Mouse (Mus musculus): ENCODE data around the gene Frk. TPM values are rescaled to one million over a fixed set of nuclear protein-coding genes. Genes with fewer than 3 reads are reported as not detected.

The Frk gene
- polyA plus RNA-seq, 1 experiment from 2014 or later = 20.8 TPM

DNA sequence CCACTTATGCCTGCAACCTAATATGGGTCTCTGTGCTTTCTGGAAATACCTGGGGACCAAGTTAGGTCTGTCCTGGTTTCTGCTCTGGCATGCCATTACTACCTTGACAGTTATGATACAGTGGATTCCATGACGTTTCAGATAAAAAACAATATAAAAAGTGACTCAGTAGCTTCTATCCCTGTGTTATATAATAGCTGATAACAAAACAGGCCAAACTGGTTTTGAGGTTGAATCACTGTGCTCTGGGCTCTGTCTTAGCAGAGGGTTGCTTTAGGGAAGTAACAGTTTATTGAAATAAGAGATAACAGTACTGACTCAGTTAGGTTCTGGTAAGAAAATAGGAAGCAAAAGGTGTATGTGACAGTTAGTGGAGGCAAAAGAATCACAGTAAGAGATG, 25.4 kb downstream of the Frk start:
- Histone ChIP-seq H3K9me3 (ENCODE audit: low read length) (no peaks in the 10 kb centered on the region), H3K27ac (ENCODE audit: low read length) (no peak overlapping the region), H3K36me3 (ENCODE audit: insufficient read depth, low read length) (no peaks in the 10 kb centered on the region), H3K4me3 (ENCODE audit: low read length) (no peak overlapping the region), H3K9ac (replicated peaks; ENCODE audit: low read length) (no peak overlapping the region), H3K4me1 (ENCODE audit: insufficient read depth, low read length) (peaks cover 12% of the 10 kb centered on the region), H3K27me3 (ENCODE audit: insufficient read depth, low read length) (no peaks in the 10 kb centered on the region), H3K4me2 (replicated peaks; ENCODE audit: low read depth, low read length) (no peak overlapping the region)
- 60% methylated on average over 1 of the region's 1 CpGs for WGBS
- ATAC-seq (ENCODE audit: low FRiP score, low TSS enrichment) = no peak

DNA sequence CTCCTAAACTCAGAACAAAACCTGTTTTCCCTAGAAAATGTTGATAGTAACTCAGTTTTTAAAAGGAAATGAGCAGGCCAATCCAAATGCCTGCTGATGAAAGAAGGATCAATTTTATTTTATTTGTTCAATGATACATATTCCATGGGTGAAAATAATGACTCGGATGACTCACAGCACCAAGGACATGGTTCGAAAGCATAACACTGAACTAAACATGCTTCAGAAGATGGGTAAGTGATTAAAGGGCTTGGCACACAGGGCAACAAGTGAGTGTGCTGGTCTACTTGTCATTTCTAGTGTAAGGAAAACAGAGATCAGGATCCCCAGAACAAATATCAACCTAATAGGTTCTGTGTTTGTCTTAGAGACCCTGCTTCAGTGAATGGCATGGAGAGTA, 26.1 kb downstream of the Frk start:
- H3K36me3 ChIP-seq (ENCODE audit: insufficient read depth, low read length) = no peaks in the 10 kb centered on the region
- peaks cover 14% of the 10 kb centered on the region for H3K4me1 ChIP-seq (ENCODE audit: insufficient read depth, low read length)
- no peak overlapping the region for H3K9ac ChIP-seq (replicated peaks; ENCODE audit: low read length)
- ATAC-seq (ENCODE audit: low FRiP score, low TSS enrichment) = no peak
- no peaks in the 10 kb centered on the region for H3K27me3 ChIP-seq (ENCODE audit: insufficient read depth, low read length)
- no peak overlapping the region for H3K4me2 ChIP-seq (replicated peaks; ENCODE audit: low read depth, low read length)
- WGBS = 95% methylated on average over 2 of the region's 2 CpGs
- H3K27ac ChIP-seq (ENCODE audit: low read length) = no peak overlapping the region
- H3K4me3 ChIP-seq (ENCODE audit: low read length) = no peak overlapping the region
- H3K9me3 ChIP-seq (ENCODE audit: low read length) = no peaks in the 10 kb centered on the region

DNA sequence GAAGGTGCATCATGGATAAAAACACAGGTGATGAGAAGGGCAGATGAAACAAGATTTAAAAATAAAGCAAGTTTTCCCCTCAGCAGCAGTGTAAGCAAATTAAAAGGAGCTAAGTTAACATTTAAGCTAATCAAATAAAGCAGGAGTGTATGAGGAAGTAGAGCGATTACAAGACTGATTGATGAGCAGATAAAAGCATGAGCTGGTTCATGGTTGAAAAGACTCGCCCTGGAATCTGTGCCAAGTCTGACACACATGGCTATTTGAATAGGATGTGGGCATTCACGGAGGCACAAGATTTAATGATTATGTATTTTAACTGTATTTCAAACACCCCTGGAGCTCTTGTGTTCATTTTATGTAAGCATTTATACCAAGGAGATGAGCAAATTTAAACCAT, 28.0 kb downstream of the Frk start:
- no peaks in the 10 kb centered on the region for H3K36me3 ChIP-seq (ENCODE audit: insufficient read depth, low read length)
- H3K27ac ChIP-seq (ENCODE audit: low read length) = no peak overlapping the region
- no peak overlapping the region for H3K9ac ChIP-seq (replicated peaks; ENCODE audit: low read length)
- no peak overlapping the region for H3K4me3 ChIP-seq (ENCODE audit: low read length)
- no peak overlapping the region for H3K4me2 ChIP-seq (replicated peaks; ENCODE audit: low read depth, low read length)
- WGBS = 57% methylated on average over 3 of the region's 3 CpGs
- ATAC-seq (ENCODE audit: low FRiP score, low TSS enrichment) = no peak
- H3K4me1 ChIP-seq (ENCODE audit: insufficient read depth, low read length) = peaks cover 15% of the 10 kb centered on the region
- no peaks in the 10 kb centered on the region for H3K9me3 ChIP-seq (ENCODE audit: low read length)
- H3K27me3 ChIP-seq (ENCODE audit: insufficient read depth, low read length) = no peaks in the 10 kb centered on the region

DNA sequence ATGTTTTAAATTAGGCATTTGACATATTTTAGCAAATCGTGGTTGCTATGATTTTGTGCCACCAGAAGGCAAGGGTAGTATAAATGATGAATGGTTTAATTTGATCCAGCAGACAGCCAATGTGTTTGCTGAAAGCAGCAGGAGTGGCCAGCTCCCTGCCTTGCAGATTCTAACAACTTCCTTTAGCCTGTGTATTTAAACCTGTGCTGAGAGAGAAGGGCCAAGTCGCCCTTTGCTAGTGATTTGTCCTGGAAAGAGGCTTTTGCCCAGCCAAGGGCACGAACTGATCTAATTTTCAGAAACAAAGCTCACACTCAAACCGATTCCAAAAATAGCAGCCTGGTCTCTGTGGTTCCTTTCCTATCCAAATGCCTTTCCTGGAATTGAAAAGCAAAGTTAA, 29.4 kb downstream of the Frk start:
- Histone ChIP-seq H3K27me3 (ENCODE audit: insufficient read depth, low read length) (no peaks in the 10 kb centered on the region), H3K9ac (replicated peaks; ENCODE audit: low read length) (no peak overlapping the region), H3K9me3 (ENCODE audit: low read length) (no peaks in the 10 kb centered on the region), H3K36me3 (ENCODE audit: insufficient read depth, low read length) (no peaks in the 10 kb centered on the region), H3K4me3 (ENCODE audit: low read length) (no peak overlapping the region), H3K27ac (ENCODE audit: low read length) (0 out of 2 replicates have a peak overlapping the region, but pooled peaks have one; percentile 9), H3K4me1 (ENCODE audit: insufficient read depth, low read length) (peaks cover 15% of the 10 kb centered on the region), H3K4me2 (replicated peaks; ENCODE audit: low read depth, low read length) (no peak overlapping the region)
- WGBS = 11% methylated on average over 4 of the region's 4 CpGs
- ATAC-seq (ENCODE audit: low FRiP score, low TSS enrichment) = no peak

DNA sequence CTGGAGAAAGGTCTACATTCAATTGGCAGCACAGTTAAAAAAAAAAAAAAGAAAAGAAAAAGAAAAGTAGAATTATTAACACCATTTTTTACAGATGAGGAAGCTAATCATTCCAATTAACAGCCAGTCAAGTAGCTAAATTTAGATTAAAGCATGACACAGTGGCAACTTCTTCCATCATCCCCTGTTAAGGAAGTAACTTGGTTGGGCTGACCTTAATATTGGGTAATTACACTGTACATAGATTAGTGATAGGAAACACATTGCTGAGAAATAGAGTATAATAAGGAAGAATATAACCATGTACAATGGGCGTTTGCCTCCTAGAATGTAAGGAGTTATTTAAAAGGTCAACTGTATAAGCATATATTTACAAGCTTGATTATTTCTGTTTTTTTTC, 42.4 kb downstream of the Frk start:
- Histone ChIP-seq H3K27ac (ENCODE audit: low read length) (no peak overlapping the region), H3K4me3 (ENCODE audit: low read length) (no peak overlapping the region), H3K9ac (replicated peaks; ENCODE audit: low read length) (no peak overlapping the region), H3K4me1 (ENCODE audit: insufficient read depth, low read length) (no peaks in the 10 kb centered on the region), H3K27me3 (ENCODE audit: insufficient read depth, low read length) (no peaks in the 10 kb centered on the region), H3K36me3 (ENCODE audit: insufficient read depth, low read length) (no peaks in the 10 kb centered on the region), H3K9me3 (ENCODE audit: low read length) (no peaks in the 10 kb centered on the region), H3K4me2 (replicated peaks; ENCODE audit: low read depth, low read length) (no peak overlapping the region)
- ATAC-seq (ENCODE audit: low FRiP score, low TSS enrichment) = no peak
- WGBS = 86% methylated on average over 1 of the region's 1 CpGs

DNA sequence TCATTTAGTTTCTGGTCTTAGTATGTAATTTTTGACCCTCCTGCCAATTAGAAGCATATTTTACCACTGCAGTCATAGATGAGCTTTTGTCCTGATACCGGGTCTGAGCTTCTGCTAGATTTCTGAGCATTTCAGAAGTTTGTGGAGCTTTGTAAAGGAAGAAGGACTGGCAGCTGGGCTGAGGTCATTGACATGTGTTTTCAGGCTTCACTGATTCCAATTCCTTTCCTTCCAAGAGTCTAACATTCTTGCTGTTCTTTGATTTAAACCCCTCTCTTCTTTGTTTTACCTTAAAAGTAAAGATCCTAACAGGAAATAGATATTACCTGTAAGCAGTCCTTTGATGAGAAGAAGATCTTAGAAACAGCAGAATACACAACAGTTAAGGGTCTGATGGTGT, 48.6 kb downstream of the Frk start:
- Histone ChIP-seq H3K27me3 (ENCODE audit: insufficient read depth, low read length) (no peaks in the 10 kb centered on the region), H3K9ac (replicated peaks; ENCODE audit: low read length) (no peak overlapping the region), H3K36me3 (ENCODE audit: insufficient read depth, low read length) (no peaks in the 10 kb centered on the region), H3K27ac (ENCODE audit: low read length) (no peak overlapping the region), H3K4me2 (replicated peaks; ENCODE audit: low read depth, low read length) (no peak overlapping the region), H3K4me3 (ENCODE audit: low read length) (no peak overlapping the region), H3K9me3 (ENCODE audit: low read length) (no peaks in the 10 kb centered on the region), H3K4me1 (ENCODE audit: insufficient read depth, low read length) (no peaks in the 10 kb centered on the region)
- 42% methylated on average over 1 of the region's 1 CpGs for WGBS
- ATAC-seq (ENCODE audit: low FRiP score, low TSS enrichment) = no peak

DNA sequence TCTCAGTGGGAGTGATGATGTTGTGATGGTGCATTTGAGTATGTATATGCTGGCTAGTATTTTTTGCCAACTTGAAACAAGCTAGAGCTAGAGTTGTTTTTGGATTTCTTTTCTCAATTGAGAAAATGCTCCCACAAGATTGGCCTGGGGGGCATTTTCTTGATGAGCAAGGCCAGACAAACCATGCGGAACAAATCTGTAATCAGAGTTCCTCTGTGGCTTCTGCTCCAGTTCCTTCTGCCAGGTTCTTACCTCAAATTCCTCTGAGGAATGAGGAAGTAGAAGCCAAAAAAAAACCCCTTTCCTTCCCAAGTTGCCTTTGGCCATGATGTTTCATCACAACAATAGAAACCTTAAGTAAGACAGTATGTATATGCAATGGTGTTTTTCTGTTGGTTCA, 49.3 kb downstream of the Frk start:
- no peaks in the 10 kb centered on the region for H3K36me3 ChIP-seq (ENCODE audit: insufficient read depth, low read length)
- no peak overlapping the region for H3K4me2 ChIP-seq (replicated peaks; ENCODE audit: low read depth, low read length)
- no peak overlapping the region for H3K4me3 ChIP-seq (ENCODE audit: low read length)
- ATAC-seq (ENCODE audit: low FRiP score, low TSS enrichment) = no peak
- no peaks in the 10 kb centered on the region for H3K27me3 ChIP-seq (ENCODE audit: insufficient read depth, low read length)
- WGBS = 78% methylated on average over 1 of the region's 1 CpGs
- H3K9ac ChIP-seq (replicated peaks; ENCODE audit: low read length) = no peak overlapping the region
- no peaks in the 10 kb centered on the region for H3K9me3 ChIP-seq (ENCODE audit: low read length)
- no peak overlapping the region for H3K27ac ChIP-seq (ENCODE audit: low read length)
- H3K4me1 ChIP-seq (ENCODE audit: insufficient read depth, low read length) = no peaks in the 10 kb centered on the region

DNA sequence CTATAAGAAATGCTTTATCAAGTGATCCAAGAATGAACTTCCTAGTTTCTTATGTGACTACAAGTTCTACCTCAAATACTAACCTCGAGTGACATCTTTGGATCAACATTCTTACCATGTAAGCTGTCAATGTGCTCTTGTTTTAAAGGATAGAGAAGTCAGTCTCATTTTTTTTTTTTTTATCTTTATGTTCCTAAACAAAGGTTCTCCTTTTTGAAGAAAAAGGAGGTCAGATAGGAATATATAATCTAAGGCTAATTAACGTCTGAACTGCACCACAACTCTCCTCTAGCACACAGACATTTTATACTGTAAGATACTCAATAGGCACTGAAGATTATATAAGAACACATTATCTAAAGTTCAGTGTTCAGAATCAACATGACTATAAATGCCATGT, 57.5 kb downstream of the Frk start:
- H3K27ac ChIP-seq (ENCODE audit: low read length) = no peak overlapping the region
- no peaks in the 10 kb centered on the region for H3K4me1 ChIP-seq (ENCODE audit: insufficient read depth, low read length)
- H3K9me3 ChIP-seq (ENCODE audit: low read length) = no peaks in the 10 kb centered on the region
- WGBS = 86% methylated on average over 2 of the region's 2 CpGs
- no peak overlapping the region for H3K9ac ChIP-seq (replicated peaks; ENCODE audit: low read length)
- no peak overlapping the region for H3K4me2 ChIP-seq (replicated peaks; ENCODE audit: low read depth, low read length)
- no peaks in the 10 kb centered on the region for H3K27me3 ChIP-seq (ENCODE audit: insufficient read depth, low read length)
- no peaks in the 10 kb centered on the region for H3K36me3 ChIP-seq (ENCODE audit: insufficient read depth, low read length)
- ATAC-seq (ENCODE audit: low FRiP score, low TSS enrichment) = no peak
- H3K4me3 ChIP-seq (ENCODE audit: low read length) = no peak overlapping the region

DNA sequence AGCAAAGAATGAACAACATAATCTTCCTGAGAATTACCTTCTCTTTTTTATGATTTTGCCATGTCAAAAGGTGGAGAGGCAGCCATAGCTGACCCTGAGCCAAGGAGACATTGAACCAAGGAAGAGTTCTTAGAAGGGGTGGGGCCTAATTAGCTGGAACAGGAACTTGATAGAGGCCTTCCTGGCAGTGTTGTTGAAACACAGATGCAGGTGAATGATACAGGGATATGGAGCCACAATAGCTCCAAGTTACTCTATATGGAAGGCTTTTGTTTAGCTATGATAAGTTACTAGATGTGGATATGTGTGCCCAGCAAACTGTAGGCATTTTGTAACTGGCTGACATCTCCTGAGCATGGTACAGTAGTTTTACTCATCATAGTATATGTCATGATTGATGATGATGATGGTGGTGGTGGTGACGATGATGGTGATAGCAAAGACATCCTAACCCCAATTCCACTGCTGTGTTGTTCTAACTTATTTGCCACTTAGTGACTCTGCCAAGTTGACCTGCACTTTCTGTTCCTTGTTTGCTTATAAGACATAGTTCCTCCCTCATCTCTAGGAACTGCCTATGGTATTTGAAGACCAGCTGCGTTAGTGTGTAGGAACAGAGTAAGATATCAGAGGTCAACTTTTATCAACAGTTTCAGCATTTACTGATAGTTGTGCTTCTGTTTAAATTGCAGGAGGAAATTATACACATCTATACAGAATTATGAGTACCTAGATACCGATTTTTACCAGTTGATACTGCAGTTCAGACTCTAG, 58.7 kb downstream of the Frk start:
- WGBS = 88% methylated on average over 3 of the region's 3 CpGs
- H3K4me2 ChIP-seq (replicated peaks; ENCODE audit: low read depth, low read length) = no peak overlapping the region
- no peaks in the 10 kb centered on the region for H3K27me3 ChIP-seq (ENCODE audit: insufficient read depth, low read length)
- no peak overlapping the region for H3K9ac ChIP-seq (replicated peaks; ENCODE audit: low read length)
- H3K9me3 ChIP-seq (ENCODE audit: low read length) = no peaks in the 10 kb centered on the region
- H3K4me3 ChIP-seq (ENCODE audit: low read length) = no peak overlapping the region
- ATAC-seq (ENCODE audit: low FRiP score, low TSS enrichment) = no peak
- no peaks in the 10 kb centered on the region for H3K36me3 ChIP-seq (ENCODE audit: insufficient read depth, low read length)
- no peaks in the 10 kb centered on the region for H3K4me1 ChIP-seq (ENCODE audit: insufficient read depth, low read length)
- H3K27ac ChIP-seq (ENCODE audit: low read length) = no peak overlapping the region

DNA sequence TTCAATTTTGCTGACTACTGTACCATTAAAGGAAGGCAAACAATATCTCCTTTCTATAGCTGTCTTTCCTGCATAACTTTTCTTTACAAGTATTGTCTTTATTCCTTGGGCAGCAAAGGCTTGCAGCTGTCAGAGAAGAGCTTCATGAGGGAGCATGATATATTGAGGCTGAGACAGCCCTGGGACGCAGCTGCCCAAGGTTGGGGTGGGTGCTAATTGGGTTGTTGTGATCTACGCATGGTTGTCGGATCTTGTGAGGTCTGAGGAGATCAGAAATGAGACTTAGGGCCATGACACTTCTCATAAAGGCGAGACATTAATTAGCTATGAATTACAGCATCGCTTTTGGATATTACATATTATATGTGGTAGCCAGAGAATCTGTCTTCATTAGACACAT, 67.4 kb downstream of the Frk start:
- 65% methylated on average over 5 of the region's 5 CpGs for WGBS
- no peaks in the 10 kb centered on the region for H3K9me3 ChIP-seq (ENCODE audit: low read length)
- ATAC-seq (ENCODE audit: low FRiP score, low TSS enrichment) = no peak
- no peak overlapping the region for H3K4me2 ChIP-seq (replicated peaks; ENCODE audit: low read depth, low read length)
- H3K27ac ChIP-seq (ENCODE audit: low read length) = no peak overlapping the region
- H3K9ac ChIP-seq (replicated peaks; ENCODE audit: low read length) = no peak overlapping the region
- no peaks in the 10 kb centered on the region for H3K4me1 ChIP-seq (ENCODE audit: insufficient read depth, low read length)
- H3K36me3 ChIP-seq (ENCODE audit: insufficient read depth, low read length) = 0 out of 2 replicates have a peak, but pooled peaks cover 3% of the 10 kb centered on the region
- no peaks in the 10 kb centered on the region for H3K27me3 ChIP-seq (ENCODE audit: insufficient read depth, low read length)
- H3K4me3 ChIP-seq (ENCODE audit: low read length) = no peak overlapping the region

Measured in kidney, embryonic 16.5 days (tissue).